Mouse (Mus musculus) left cerebral cortex, postnatal 36 days (tissue): ENCODE results near the gene Med10. TPM values are rescaled to one million over a fixed set of nuclear protein-coding genes. Genes with fewer than 3 reads are reported as not detected.

ENCODE experiments used
- DNase-seq, 2 experiments: peaks; one replicate each; pipeline ENCODE4 v3.0.0; 2021 to 2022; ENCODE audit warnings: low spot score in 2 of 2, mixed read lengths in 1 of 2
- intact Hi-C: fragments of 180-260 bp; cut with DNase I; formaldehyde crosslinking; loops from one replicate; pipeline ENCODE4 v1.15.1; 2025
- total RNA-seq, 2 experiments: library from RNA; stranded (reverse); gene quantifications; 2 replicates each; pipeline ENCODE4 v1.2.3; 2021

Med10 gene
- 10 to 100 TPM; 43.8 to 45.3 TPM for total RNA-seq

DNA sequence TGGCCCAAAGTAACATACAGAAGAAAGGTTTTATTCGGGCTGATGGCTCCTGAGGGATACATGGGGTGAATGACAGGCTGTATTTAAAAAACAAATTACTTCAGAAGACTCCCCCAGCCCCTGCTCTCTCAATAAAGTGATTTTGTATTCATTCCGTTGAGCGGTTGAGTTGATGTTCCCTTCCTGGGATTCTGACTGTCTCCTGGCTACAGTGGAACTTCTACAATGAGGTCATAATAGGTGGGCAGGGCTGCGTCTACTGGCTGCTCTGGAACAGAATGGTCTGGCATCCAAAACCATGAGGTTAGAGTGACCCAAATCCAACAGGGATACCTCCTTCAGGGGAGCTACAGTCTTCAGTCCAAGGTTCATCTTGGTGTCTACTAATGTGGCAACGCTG is at the start of gene Med10:
TSS of gene Med10 (plus strand) at position 301 of the 400 bp plus-strand sequence.
- DNase-seq, result no peak
- intact Hi-C loops, result no loop called here

DNA sequence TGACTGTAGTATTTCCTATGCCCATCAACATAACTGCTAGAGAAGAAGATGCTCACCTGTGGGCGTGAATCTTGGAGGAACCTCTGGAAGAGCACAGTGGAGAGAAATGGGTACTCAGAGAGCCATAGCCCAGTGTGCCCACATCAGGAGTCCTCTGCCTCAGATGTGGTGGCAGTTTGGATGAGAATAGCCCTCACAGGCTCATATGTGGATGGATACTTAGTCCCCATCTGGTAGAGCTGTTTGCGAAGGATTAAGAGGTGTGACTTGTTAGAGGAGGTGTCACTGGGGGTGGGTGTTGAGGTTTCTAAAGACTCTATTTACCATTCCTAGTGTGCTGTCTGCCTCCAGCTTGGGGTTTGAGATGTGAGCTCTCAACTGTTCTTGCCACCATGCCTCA is 49.3 kb upstream of the Med10 start:
- DNase-seq, result no peak
- intact Hi-C loops, result no loop called here

DNA sequence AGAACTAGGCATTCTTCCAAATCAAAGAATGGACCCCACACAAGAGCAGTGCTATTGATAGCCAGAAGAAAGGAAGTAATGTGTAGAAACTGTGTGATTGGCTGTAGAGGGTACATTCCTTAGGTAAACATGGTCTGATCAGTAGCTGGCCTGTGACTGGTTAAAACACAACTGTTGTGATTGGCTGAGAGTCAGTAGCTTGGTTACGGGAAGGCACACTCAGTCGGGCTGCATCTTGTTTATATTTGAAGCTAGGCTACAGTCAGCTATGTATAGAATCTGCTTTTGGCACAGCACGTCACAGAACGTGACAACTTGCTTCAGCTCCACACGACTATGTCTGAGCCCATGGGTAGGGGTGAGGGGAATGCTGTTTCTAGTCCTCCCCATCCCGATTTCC is 43.2 kb upstream of the Med10 start:
- intact Hi-C loops, result no loop called here

DNA sequence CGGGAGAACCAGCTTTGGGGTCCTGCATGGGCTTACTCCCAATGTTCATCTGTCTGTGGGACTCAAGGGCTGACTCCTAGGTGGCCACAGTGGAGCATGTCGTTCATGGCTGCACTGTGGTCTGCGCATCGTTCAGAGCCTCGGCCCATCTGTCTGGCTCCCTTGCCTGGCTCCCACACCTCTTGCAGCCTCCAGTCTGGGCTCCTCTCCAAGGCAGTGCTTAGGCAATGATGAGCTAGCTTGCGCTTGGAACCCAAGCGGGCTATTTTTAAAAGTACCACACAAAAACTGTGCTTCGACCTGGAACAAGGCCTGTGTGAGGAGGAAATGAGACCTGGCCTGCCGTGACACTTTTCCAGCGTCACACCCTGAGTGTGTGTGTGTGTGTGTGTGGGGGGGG is 40.8 kb upstream of the Med10 start:
- intact Hi-C loops, result no loop called here
- DNase-seq, result peak; percentile 84 to 88

More for the DNA sequence above, 43.2 kb upstream of the Med10 start:
- DNase-seq, result peak; percentile 36 to 46

DNA sequence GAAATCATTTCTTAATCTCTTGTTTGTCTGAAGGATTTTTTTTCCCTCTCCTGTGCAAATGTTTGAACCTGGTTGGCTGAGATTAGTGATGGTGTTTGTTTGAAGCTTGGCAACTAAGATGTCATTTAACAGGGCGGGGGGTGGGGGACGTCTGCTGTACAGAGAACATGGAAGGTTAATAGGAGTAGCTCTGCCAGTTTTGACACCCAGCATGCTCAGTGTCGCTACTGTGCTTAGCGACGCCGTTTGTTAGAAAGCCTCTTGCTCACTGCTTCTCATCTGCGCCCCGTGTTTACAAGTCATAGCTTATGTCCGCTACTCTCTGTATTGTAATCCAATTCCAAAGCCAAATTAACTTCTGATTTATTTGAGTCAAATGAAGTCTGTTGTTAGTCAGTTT is 37.5 kb upstream of the Med10 start:
- no peak for DNase-seq
- intact Hi-C loops, result no loop called here

DNA sequence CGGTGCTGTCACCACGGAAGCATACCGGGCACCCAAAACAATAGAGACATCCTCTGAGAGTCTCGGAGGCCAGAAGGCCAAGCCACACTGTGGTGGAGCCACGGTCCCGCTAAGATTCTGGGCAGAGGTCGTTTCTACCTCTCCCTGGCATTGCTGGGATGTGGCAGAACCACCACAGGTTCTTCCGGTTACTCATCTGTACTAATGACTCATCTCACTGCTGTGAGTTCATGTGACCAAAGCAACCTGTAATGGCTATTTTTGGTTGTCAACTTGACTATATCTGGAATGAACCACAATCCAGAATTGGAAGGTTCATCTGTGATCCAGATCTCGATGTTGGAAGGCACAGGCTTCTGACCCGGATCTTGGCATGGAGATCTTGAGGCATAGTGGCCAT is 34.0 kb upstream of the Med10 start:
- no peak for DNase-seq
- intact Hi-C loops, result no loop called here

DNA sequence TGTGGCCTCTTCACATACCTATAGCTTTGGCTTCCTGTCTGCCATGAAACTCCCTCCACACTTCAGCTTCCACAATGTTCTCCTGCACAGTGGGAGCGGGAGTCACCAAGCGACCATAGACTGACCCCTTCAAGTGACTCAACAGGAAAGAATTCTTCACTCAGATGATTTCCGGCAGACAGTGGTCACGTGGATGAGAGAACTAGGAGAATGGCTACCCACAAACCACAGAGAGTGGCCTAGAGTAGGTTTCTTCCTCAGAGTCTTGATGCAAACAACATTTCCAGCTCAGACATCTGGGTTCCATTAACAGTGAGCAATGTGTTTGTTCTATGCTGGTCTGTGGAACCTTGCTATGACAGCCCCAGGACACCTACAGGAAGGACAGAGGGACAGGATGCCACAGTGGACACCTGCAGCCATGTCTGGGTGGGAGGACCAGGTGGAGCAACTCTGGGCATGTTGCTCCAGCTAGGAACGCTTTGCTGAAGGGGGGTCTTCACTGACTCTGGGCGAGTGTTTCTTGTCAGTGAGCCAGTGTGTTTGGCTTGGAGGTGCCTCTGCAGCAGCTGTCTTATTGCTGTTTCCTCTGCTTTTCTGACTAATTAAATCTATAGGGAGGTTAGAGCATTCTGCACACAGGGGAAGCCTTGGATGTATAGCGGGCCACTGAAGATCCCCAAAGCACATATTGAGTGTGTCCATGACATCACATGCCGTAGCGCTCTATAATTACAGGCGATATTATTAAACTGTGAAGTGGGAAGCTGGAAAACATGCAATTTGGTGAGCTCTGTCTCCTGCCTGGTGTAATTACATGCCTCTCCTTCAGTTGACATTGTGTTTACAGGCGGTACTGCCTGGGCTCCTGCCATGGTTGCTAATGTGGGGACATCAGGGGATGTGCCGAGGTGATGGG is 31.4 kb upstream of the Med10 start:
- no peak for DNase-seq
- intact Hi-C loops, result no loop called here

DNA sequence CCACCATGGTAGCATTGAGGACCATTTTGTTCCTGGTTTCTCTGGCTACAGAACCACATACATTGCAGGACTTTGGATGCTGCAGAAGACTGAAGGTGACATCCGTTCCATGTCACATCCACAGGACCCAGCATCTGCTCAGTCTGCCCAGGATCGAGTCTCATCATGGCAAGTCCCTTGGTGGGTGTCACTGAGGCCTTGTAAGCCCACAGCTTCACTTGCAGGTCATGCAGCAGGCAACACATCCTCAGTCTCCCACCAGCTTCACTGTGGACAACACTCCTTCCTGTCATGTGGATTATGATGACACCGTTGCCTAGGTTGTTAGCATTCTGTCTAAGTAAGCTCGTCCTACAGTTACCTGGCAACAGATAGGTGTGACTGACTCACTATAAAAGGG is 29.8 kb upstream of the Med10 start:
- DNase-seq, result no peak

DNA sequence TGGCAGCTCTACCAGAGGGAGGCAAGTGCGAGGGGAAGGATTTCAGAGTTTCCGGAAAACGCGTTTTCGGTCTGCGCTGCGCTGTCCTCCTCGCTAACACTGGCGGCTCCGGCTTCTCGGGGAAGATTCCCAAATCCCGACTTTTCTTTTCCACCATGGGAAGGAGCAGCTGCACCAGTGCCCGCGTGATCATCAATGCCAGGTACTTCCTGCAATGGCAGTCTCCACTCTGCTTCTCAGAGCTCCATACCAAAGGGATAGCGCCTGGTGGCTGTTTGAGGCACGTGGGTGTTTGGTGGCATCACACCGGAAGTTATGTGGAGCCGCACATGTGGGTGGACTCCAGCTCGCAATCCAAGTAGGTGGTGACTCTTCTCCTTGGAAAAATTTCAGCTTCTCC is 24.0 kb upstream of the Med10 start:
- DNase-seq, result peak; percentile 85 to 87
- intact Hi-C loops, result loop anchor here (5.0 kb wide), 1 partner anchor 36 kb away; no protein-coding TSS in a partner anchor

More for the DNA sequence above, 29.8 kb upstream of the Med10 start:
- intact Hi-C loops, result no loop called here

DNA sequence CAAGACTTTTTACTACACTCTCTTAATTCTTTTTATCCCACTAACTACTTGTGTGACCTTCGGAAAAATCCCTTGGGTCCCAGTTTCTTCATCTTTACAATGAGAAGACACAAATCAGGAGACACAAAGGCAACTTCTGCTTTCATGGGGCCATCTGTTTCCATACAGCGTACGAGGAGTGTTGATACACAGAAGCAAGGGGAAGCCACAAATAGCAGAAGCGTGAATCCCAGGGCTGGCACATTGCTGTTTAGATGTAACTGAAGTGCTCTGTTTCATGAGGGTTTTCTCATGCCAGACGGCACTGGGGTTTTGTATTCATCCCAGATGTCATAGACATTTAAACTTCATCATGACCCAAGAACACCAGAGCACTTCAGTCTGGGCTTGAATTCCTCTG is 13.5 kb upstream of the Med10 start:
- DNase-seq, result no peak
- intact Hi-C loops, result no loop called here

DNA sequence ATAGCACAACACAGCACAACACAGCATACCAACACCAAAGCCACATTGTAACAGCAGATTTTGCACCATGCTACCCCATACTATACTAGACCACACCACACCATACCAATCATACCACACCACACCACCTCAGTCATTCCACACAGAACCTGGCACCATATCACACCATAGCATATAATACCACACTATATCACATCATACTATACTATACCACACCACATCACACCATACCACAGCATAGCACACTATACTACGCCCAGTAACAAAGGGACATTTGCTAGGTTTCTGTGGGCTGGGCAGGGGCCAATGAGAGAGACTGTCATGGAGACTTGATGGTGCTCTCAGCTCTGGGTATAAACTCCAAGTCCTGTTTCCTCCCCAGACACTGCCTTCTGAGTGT is 10.4 kb upstream of the Med10 start:
- intact Hi-C loops, result no loop called here

DNA sequence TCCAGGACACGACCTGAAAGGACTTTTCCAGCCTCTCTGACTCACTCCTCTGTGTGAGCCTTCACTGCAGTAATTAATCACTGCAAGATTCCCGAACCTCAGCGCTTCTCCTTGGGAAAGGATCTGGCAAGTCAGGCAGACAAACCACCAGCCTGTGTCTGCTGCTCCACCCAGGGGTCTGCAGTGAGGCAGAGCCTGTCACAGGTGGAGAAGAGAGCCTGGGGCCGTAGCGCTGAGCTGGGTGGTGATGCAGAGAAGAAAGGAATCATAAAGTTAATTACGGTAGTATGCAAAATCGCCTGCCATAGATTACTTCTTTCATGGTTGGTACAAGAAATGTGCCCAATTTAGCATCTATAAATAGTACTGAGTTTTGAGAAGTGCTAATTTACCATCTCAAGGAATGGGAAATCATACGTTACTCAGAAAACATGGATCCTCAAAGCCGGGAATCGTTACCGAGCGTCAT is 9.6 kb upstream of the Med10 start:
- DNase-seq, result no peak
- intact Hi-C loops, result no loop called here

More for the DNA sequence above, 10.4 kb upstream of the Med10 start:
- no peak for DNase-seq

DNA sequence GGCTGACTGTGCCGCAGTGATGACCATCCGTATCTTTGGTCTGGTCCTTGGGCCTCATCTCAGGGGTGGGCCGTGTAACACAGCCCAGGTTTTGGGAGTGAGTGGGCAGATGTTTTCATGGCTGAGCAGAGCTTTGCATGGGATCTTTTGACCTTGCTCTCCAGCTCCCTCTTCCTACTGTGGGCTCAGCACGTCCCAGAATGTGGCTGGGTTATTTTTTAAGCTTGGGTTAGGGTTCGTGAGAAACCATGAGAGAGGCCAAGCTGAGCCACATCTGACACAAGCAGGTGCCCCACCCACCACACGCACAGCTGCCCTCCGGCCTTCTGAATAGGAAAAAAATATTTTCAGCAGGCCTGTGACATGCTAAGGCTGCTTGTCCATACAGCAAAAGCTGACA is 7.4 kb upstream of the Med10 start:
- intact Hi-C loops, result no loop called here
- DNase-seq, result no peak

DNA sequence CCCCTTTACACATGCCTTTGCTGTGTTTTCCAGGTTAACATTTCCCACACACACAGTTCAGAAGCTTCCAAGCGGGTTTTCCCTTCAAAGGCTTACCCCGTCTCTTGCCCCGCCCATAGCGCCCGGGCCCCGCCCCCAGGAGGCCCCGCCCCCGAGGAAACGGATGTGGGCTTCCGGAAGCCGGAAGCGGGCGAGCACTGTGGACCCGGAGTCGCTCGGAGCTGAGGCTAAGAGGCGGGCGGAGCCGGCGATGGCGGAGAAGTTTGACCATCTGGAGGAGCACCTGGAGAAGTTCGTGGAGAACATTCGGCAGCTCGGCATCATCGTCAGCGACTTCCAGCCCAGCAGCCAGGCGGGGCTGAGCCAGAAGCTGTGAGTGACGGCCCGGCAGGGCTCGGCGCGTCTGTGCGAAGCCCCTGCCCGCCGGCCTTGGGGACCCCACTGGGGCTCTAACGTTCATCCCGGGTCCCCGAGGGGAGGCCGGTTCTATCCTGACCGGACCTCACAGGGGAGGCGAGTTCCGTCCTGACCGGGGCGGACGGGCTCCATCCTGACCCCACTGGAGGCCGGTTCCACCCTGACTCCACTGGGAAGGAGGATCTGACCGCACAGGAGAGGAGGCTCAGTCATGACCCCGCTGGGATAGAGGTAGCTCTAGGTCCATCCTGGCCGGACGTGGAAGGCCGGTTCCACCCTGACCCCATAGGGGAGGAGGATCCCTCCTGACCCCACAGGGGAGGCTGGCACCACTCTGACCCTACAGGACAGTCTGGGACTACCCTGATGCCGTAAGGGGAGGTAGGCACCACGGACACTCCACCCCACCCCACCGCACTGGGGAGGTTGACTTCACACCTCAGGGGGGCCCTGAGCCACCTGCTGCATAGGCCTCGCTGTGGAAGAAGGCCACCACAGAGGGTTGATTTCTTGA is 7.8 kb downstream of the Med10 start:
- intact Hi-C loops, result loop anchor here (2.0 kb wide), 1 partner anchor 69 kb away; no protein-coding TSS in a partner anchor
- DNase-seq, result peak; percentile 74 to 82

DNA sequence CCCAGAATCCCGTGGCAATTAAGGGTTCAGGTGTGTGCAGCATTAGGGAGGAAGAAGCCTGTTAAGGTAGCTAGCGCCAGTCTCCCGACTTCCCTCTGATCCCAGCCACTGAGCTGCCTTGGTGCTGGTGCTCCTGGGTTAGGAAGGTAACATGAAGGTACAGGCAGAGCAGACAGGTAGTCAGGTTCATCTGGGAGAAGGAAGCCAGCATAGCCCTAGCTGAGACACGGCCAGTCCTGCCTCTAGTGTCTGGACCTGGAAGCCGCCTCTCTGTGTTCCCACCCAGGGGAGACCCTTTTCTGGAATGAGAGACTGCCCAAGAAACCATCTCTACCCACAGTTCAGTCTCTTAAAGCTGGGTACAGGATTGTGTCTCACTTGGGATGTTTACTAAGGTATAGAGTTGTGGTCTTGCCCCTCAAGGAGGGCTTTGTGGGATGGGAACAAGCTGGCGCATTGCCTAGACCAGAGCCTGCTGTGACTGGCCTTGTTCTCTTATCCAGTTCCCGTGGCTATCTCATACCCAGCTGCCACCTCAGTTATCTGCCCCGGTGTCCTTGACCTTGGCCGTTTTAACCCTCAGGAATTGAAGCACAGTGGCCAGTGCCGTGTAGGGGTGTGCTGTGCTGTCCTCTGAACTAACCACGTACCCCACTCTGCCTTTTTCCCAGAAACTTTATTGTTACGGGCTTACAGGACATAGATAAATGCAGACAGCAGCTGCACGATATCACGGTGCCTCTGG is 8.9 kb downstream of the Med10 start:
- intact Hi-C loops, result no loop called here
- DNase-seq, result no peak

DNA sequence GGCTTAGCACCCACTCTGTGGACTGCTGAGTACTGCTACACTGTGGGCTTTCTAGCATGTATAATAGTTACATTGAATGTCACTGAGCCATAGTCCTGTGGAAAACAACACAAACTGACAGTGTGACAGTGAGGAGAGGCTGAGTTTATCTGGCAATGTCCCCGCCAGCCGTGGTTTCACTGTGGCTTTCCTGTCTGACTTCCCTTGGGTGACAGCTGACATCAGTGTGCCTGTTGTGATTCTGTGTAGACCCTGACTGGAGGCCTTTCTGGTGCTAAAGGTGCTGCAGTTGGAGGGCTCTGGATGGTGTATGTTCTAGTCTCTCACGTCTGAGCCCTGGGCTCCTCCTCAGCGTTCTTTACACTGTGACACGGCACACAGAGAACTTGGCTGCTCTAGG is 11.7 kb downstream of the Med10 start:
- no peak for DNase-seq
- intact Hi-C loops, result no loop called here

DNA sequence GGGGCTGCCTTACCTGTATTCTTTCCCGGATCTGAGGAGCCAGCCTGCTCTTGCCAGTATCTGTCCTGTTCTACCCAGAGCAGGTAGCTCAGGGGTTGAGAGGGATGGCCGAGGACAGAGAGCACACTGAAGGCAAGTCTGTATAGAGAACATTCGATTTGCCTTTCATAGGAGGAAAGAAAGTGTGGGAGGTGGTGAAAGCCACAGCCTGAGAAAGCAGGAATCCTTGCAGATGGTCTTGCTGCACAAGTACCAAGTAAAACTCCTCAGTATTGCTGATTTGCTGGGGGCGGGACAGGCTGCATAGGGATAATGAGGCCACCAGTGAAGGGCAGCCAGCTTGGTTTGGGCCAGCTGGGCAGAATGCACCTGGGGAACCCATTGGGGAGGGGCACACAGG is 16.1 kb downstream of the Med10 start:
- DNase-seq, result peak in 1 of 2 experiments; percentile 17
- intact Hi-C loops, result no loop called here

DNA sequence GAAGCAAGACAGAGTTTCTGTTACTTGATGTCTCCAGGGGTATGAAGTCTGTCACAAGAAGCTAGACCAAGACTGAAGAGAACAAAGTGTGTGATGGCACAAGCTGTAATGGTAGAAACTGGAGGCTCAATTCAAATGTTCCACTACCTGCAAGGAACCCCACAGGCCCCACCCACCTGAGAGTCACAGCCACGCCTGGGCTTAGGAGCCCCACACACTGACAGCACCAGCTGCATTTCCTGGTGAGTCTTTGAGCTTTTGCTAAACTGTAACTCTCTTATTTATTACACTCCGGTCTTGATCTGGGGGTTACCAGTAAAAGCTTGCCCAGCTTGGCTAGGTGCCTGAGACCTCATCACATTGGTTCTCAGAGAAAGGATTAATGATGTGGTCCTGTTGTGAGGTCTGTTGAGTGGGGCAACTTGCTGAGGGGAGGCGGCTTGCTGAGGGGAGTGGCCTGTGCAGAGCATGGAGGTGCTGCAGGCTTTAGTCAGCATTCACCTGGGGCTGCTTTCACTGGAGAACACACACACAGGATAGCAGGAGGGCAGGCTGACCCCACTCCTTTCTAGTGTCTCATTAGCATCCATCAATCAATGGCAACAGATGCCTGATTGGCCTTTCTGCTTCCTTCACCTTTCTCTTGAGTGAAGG is 19.1 kb downstream of the Med10 start:
- intact Hi-C loops, result no loop called here
- no peak for DNase-seq
